In the genomic region with DNA sequence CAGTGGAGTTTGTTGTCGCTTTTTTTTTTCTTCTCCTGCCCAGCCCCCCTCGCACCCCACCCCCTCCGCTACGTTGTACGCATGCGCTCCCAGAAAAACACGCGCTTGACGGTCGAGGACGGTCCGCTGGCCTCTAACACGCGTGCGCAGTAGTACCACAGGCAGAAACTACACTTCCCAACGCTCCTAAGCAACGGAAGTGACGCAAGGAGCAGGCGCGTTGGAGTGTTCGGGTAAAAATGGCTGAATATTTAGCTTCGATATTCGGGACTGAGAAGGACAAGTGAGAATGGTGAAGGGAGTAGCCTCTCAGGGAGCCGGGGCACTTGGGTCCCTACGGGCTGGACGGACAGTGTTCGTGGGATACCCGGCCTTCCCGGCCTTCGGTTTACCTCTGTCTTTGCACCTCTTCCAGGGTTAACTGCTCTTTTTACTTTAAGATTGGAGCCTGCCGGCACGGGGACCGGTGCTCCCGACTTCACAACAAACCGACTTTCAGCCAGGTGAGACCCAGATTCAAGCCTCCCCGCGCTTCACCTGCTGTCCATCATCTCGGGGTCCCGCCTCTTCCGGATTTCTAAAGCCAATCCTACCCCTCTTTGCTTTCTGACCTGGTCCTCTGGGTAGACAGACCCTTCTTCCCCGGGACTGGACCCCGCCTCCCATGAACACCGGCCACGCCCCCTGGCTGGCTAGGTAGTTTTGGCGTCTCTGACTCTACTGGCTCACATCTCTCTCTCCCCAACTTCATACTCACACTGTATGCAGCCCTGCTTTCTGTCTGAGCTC, we compare ENCODE assay signal across 8 mouse cellular contexts. TPM values are rescaled to one million over a fixed set of nuclear protein-coding genes. Genes with fewer than 3 reads are reported as not detected.
A peak's percentile ranks its signal among the peaks of the same experiment; 100 is the strongest.
DNase-seq lines count a peak whose midpoint lies in the region; ATAC-seq and TF ChIP-seq lines count a peak whose summit lies in the region.

A gene (plus strand): TSS at position 185 of the 789 bp plus-strand sequence.
A gene (plus strand): TSS at position 228 of the 789 bp plus-strand sequence.
A gene (minus strand): TSS at position 511 of the 789 bp plus-strand sequence.

- peak; percentile 34; the same call in 1 of the 2 replicates for TF ChIP-seq CTCF in liver, embryonic 14.5 days (IDR thresholded peaks at IDR 0.05; ENCODE audit: low read depth)
- peak; percentile 35 for TF ChIP-seq CTCF in stomach, postnatal 0 days (IDR thresholded peaks at IDR 0.05; ENCODE audit: low read depth)

- H3K4me3 ChIP-seq in forebrain, embryonic 10.5 days, result peak within 1 kb of the TSS; percentile 72
- peak within 1 kb of the TSS; percentile 95 for H3K4me3 ChIP-seq in heart, embryonic 15.5 days
- H3K4me3 ChIP-seq in liver, embryonic 14.5 days (ENCODE audit: insufficient read depth in 1 of 2, low read depth in 2 of 2, low read length in 2 of 2), result peak within 1 kb of the TSS; percentile 67 to 99
- H3K4me3 ChIP-seq in neural tube, embryonic 11.5 days (ENCODE audit: low read depth, low read length), result peak within 1 kb of the TSS; percentile 80
- peak within 1 kb of the TSS; percentile 58 for H3K4me3 ChIP-seq in stomach, postnatal 0 days (ENCODE audit: low read depth, low read length)

- TF ChIP-seq EP300 in liver, embryonic 14.5 days (IDR thresholded peaks at IDR 0.05; ENCODE audit: low read depth), result no peak
- TF ChIP-seq EP300 in stomach, postnatal 0 days (optimal IDR thresholded peaks at IDR 0.05), result no peak

- peak within 1 kb of the TSS; percentile 67 for H3K4me2 ChIP-seq in heart, embryonic 15.5 days
- H3K4me2 ChIP-seq in liver, embryonic 14.5 days (ENCODE audit: low read depth), result peak within 1 kb of the TSS; percentile 91
- peak within 1 kb of the TSS; percentile 83 for H3K4me2 ChIP-seq in neural tube, embryonic 11.5 days (ENCODE audit: low read depth)
- peak within 1 kb of the TSS; percentile 78 for H3K4me2 ChIP-seq in stomach, postnatal 0 days (replicated peaks; ENCODE audit: low read depth)

- peak within 1 kb of the TSS; percentile 91 for H3K27ac ChIP-seq in forebrain, embryonic 10.5 days
- peak within 1 kb of the TSS; percentile 99 for H3K27ac ChIP-seq in heart, embryonic 15.5 days
- H3K27ac ChIP-seq in liver, embryonic 14.5 days, result peak within 1 kb of the TSS; percentile 73
- peak within 1 kb of the TSS; percentile 90 for H3K27ac ChIP-seq in neural tube, embryonic 11.5 days (ENCODE audit: low read depth, low read length)
- peak within 1 kb of the TSS; percentile 91 for H3K27ac ChIP-seq in stomach, postnatal 0 days (replicated peaks)

- H3K4me1 ChIP-seq in forebrain, embryonic 10.5 days, result peaks cover 31% of the 10 kb centered on the region
- H3K4me1 ChIP-seq in heart, embryonic 15.5 days (replicated peaks), result peaks cover 31% of the 10 kb centered on the region
- peaks cover 10 to 15% of the 10 kb centered on the region in 2 experiments for H3K4me1 ChIP-seq in liver, embryonic 14.5 days (replicated peaks; ENCODE audit: control insufficient read depth in 2 of 2, insufficient read depth in 2 of 2, low read length in 1 of 2)
- H3K4me1 ChIP-seq in neural tube, embryonic 11.5 days (ENCODE audit: control insufficient read depth, insufficient read depth, low read length), result peaks cover 11% of the 10 kb centered on the region
- H3K4me1 ChIP-seq in stomach, postnatal 0 days (replicated peaks; ENCODE audit: control insufficient read depth, insufficient read depth), result 0 out of 2 replicates have a peak, but pooled peaks cover 3% of the 10 kb centered on the region

- H3K27me3 ChIP-seq in forebrain, embryonic 10.5 days (ENCODE audit: poor library complexity, severe bottlenecking), result no peaks in the 10 kb centered on the region
- H3K27me3 ChIP-seq in heart, embryonic 15.5 days, result no peaks in the 10 kb centered on the region
- no peaks in the 10 kb centered on the region for H3K27me3 ChIP-seq in liver, embryonic 14.5 days (ENCODE audit: control insufficient read depth, insufficient read depth, low read length)
- no peaks in the 10 kb centered on the region for H3K27me3 ChIP-seq in neural tube, embryonic 11.5 days (ENCODE audit: control insufficient read depth, insufficient read depth, low read length)
- H3K27me3 ChIP-seq in stomach, postnatal 0 days (ENCODE audit: control insufficient read depth, insufficient read depth, low read length), result no peaks in the 10 kb centered on the region

- peak within 1 kb of the TSS; percentile 93 for H3K9ac ChIP-seq in heart, embryonic 15.5 days
- H3K9ac ChIP-seq in liver, embryonic 14.5 days (replicated peaks), result peak within 1 kb of the TSS; percentile 77
- H3K9ac ChIP-seq in neural tube, embryonic 11.5 days (ENCODE audit: low read length), result peak within 1 kb of the TSS; percentile 79
- H3K9ac ChIP-seq in stomach, postnatal 0 days (ENCODE audit: low read length), result peak within 1 kb of the TSS; percentile 66

- peak; percentile 89 to 91 for DNase-seq in CD8-positive naive resting alpha-beta T cell, adult 2 months (ENCODE audit: low read depth in 2 of 2, low spot score in 2 of 2)
- peak; percentile 97 for DNase-seq in c-Kit-positive CD71-negative TER-119-negative erythroid progenitor cells, embryonic 14.5 days (ENCODE audit: low read depth)
- peak; percentile 95 for DNase-seq in forebrain, embryonic 10.5 days (ENCODE audit: extremely low spot score, low spot score)
- peak; percentile 98 to 99 for DNase-seq in kidney, postnatal 25 days
- DNase-seq in liver, embryonic 14.5 days (ENCODE audit: low read depth in 3 of 3, low spot score in 3 of 3), result peak; percentile 96 to 97 (median 97)
- DNase-seq in neural tube, embryonic 11.5 days (ENCODE audit: low spot score), result peak; percentile 97
- DNase-seq in stomach, postnatal 0 days (ENCODE audit: low spot score), result peak; percentile 95

- H3K36me3 ChIP-seq in forebrain, embryonic 10.5 days (replicated peaks), result peaks cover 39% of the 10 kb centered on the region
- H3K36me3 ChIP-seq in heart, embryonic 15.5 days, result peaks cover 27% of the 10 kb centered on the region
- peaks cover 2% of the 10 kb centered on the region for H3K36me3 ChIP-seq in liver, embryonic 14.5 days (replicated peaks; ENCODE audit: control insufficient read depth, insufficient read depth, low read depth)
- H3K36me3 ChIP-seq in neural tube, embryonic 11.5 days (ENCODE audit: control insufficient read depth, insufficient read depth, low read length), result peaks cover 3% of the 10 kb centered on the region
- H3K36me3 ChIP-seq in stomach, postnatal 0 days (ENCODE audit: control insufficient read depth, insufficient read depth, low read length), result peaks cover 13% of the 10 kb centered on the region

- no peaks in the 10 kb centered on the region for H3K9me3 ChIP-seq in forebrain, embryonic 10.5 days
- no peaks in the 10 kb centered on the region for H3K9me3 ChIP-seq in heart, embryonic 15.5 days (replicated peaks)
- no peaks in the 10 kb centered on the region for H3K9me3 ChIP-seq in liver, embryonic 14.5 days (ENCODE audit: control insufficient read depth, low read length)
- no peaks in the 10 kb centered on the region for H3K9me3 ChIP-seq in neural tube, embryonic 11.5 days (ENCODE audit: control insufficient read depth, low read length)
- H3K9me3 ChIP-seq in stomach, postnatal 0 days (ENCODE audit: control insufficient read depth, low read length), result no peaks in the 10 kb centered on the region

- WGBS in forebrain, embryonic 10.5 days, result under 1% methylated on average over 45 of the region's 45 CpGs
- under 1% methylated on average over 45 of the region's 45 CpGs for WGBS in heart, embryonic 15.5 days
- WGBS in liver, embryonic 14.5 days (ENCODE audit: insufficient replicate concordance), result under 1% methylated on average over 45 of the region's 45 CpGs
- WGBS in neural tube, embryonic 11.5 days, result under 1% methylated on average over 45 of the region's 45 CpGs
- under 1% methylated on average over 44 of the region's 45 CpGs for WGBS in stomach, postnatal 0 days

- ATAC-seq in heart, embryonic 15.5 days (replicated peaks; ENCODE audit: insufficient number of reproducible peaks, insufficient read depth, low FRiP score, low read depth), result peak; percentile 89
- ATAC-seq in liver, embryonic 14.5 days (ENCODE audit: insufficient read depth), result peak; percentile 82
- peak; percentile 79 for ATAC-seq in neural tube, embryonic 11.5 days (ENCODE audit: insufficient read depth, low FRiP score, low TSS enrichment)
- peak; percentile 87 for ATAC-seq in stomach, postnatal 0 days (ENCODE audit: low FRiP score, low TSS enrichment)

RNA-seq across cellular contexts. Expression of the first gene that starts in this region (rescaled TPM):
- polyA plus RNA-seq in forebrain, embryonic 10.5 days (2016; fragmentation: Nextera tagmentation; extraction: Ambion mirVana), result 96.1 and 96.7 TPM in 2 replicates
- polyA plus RNA-seq in heart, embryonic 15.5 days (2015; fragmentation: Nextera tagmentation; extraction: Ambion mirVana), result 90.0 and 97.8 TPM in 2 replicates
- polyA plus RNA-seq in liver, embryonic 14.5 days (2012; rRNA removed), result 19.5 and 28.1 TPM in 2 replicates
- 40.7 and 44.0 TPM in 2 replicates for polyA plus RNA-seq in liver, embryonic 14.5 days (2014; fragmentation: Nextera tagmentation; extraction: Ambion mirVana)
- 90.6 and 95.5 TPM in 2 replicates for polyA plus RNA-seq in neural tube, embryonic 11.5 days (2014; fragmentation: Nextera tagmentation; extraction: Ambion mirVana)
- 60.5 and 63.9 TPM in 2 replicates for polyA plus RNA-seq in stomach, postnatal 0 days (2015; fragmentation: Nextera tagmentation; extraction: Ambion mirVana)

RNA-seq across cellular contexts. Expression of the second gene that starts in this region (rescaled TPM):
- 16.1 and 16.3 TPM in 2 replicates for polyA plus RNA-seq in forebrain, embryonic 10.5 days (2016; fragmentation: Nextera tagmentation; extraction: Ambion mirVana)
- 8.4 and 10.8 TPM in 2 replicates for polyA plus RNA-seq in heart, embryonic 15.5 days (2015; fragmentation: Nextera tagmentation; extraction: Ambion mirVana)
- polyA plus RNA-seq in liver, embryonic 14.5 days (2012; rRNA removed), result 1.2 and 1.4 TPM in 2 replicates
- 0.71 and 0.99 TPM in 2 replicates for polyA plus RNA-seq in liver, embryonic 14.5 days (2014; fragmentation: Nextera tagmentation; extraction: Ambion mirVana)
- 7.3 and 7.6 TPM in 2 replicates for polyA plus RNA-seq in neural tube, embryonic 11.5 days (2014; fragmentation: Nextera tagmentation; extraction: Ambion mirVana)
- polyA plus RNA-seq in stomach, postnatal 0 days (2015; fragmentation: Nextera tagmentation; extraction: Ambion mirVana), result 2.5 and 2.6 TPM in 2 replicates

RNA-seq across cellular contexts. Expression of the third gene that starts in this region (rescaled TPM):
- polyA plus RNA-seq in forebrain, embryonic 10.5 days (2016; fragmentation: Nextera tagmentation; extraction: Ambion mirVana), result 124 and 126 TPM in 2 replicates
- 104 and 106 TPM in 2 replicates for polyA plus RNA-seq in heart, embryonic 15.5 days (2015; fragmentation: Nextera tagmentation; extraction: Ambion mirVana)
- polyA plus RNA-seq in liver, embryonic 14.5 days (2012; rRNA removed), result 55.8 and 63.5 TPM in 2 replicates
- 59.1 and 64.6 TPM in 2 replicates for polyA plus RNA-seq in liver, embryonic 14.5 days (2014; fragmentation: Nextera tagmentation; extraction: Ambion mirVana)
- polyA plus RNA-seq in neural tube, embryonic 11.5 days (2014; fragmentation: Nextera tagmentation; extraction: Ambion mirVana), result 97.8 and 106 TPM in 2 replicates
- 185 and 197 TPM in 2 replicates for polyA plus RNA-seq in stomach, postnatal 0 days (2015; fragmentation: Nextera tagmentation; extraction: Ambion mirVana)

Comparison
In these comparisons a context has a peak if more than half of its experiments do, and no peak if none do; other contexts are left out.
1. Peak in every context shown above with its lines: DNase-seq, ATAC-seq, H3K4me3 ChIP-seq and H3K27ac ChIP-seq.